Mouse (Mus musculus): ENCODE measurements at regions not wholly inside any gene's neighbourhood (a gene's known extent, or its start where the extent isn't known, plus 50 kb on each side); places are given as distances from the start of the nearest gene placed in this dataset.

GRCm38 (mm10) chr8:35289018-35289417 lies 476.6 kb upstream of the Gm19410 start:
- Histone ChIP-seq H3K9ac (ENCODE audit: control insufficient read depth, low read depth, low read length, poor library complexity, severe bottlenecking) (no peak overlapping the region), H3K4me1 (ENCODE audit: control insufficient read depth in 1 of 2, insufficient read depth in 2 of 2, low read length in 2 of 2) (no peaks in the 10 kb centered on the region), H3K27me3 (ENCODE audit: control insufficient read depth in 1 of 2, insufficient read depth in 2 of 2, low read length in 2 of 2) (no peaks in the 10 kb centered on the region), H3K79me2 (ENCODE audit: control insufficient read depth, insufficient read depth, low read length, poor library complexity) (no peaks in the 10 kb centered on the region), H3K36me3 (ENCODE audit: control insufficient read depth in 1 of 2, insufficient read depth in 2 of 2, low read length in 2 of 2) (no peaks in the 10 kb centered on the region), H3K4me3 (ENCODE audit: control insufficient read depth in 1 of 2, insufficient read depth in 1 of 2, low read depth in 2 of 2, low read length in 2 of 2) (no peak overlapping the region), H3K27ac (ENCODE audit: control insufficient read depth, low read depth, low read length) (no peak overlapping the region), H3K9me3 (replicated peaks; ENCODE audit: insufficient read depth, low read length) (no peaks in the 10 kb centered on the region)
- no peak for TF ChIP-seq RCOR1 (IDR thresholded peaks at IDR 0.05; ENCODE audit: low read depth, low read length)
- no peak for TF ChIP-seq GATA1 (IDR thresholded peaks at IDR 0.05; ENCODE audit: low read depth, low read length)
- TF ChIP-seq JUND (IDR thresholded peaks at IDR 0.05; ENCODE audit: low read depth, low read length), result no peak
- no peak for TF ChIP-seq POLR2A (IDR thresholded peaks at IDR 0.05; ENCODE audit: control insufficient read depth in 1 of 2, insufficient read depth in 1 of 2, low read depth in 1 of 2, low read length in 2 of 2, poor library complexity in 1 of 2)
- TF ChIP-seq HCFC1 (IDR thresholded peaks at IDR 0.05; ENCODE audit: low read depth, low read length), result no peak
- TF ChIP-seq MAZ (IDR thresholded peaks at IDR 0.05; ENCODE audit: low read depth, low read length), result no peak
- TF ChIP-seq POLR2AphosphoS2 (IDR thresholded peaks at IDR 0.05; ENCODE audit: low read length), result no peak
- no peak for TF ChIP-seq CHD2 (IDR thresholded peaks at IDR 0.05; ENCODE audit: low read length)
- no peak for TF ChIP-seq ZC3H11A (IDR thresholded peaks at IDR 0.05; ENCODE audit: low read depth, low read length)
- TF ChIP-seq TCF12 (IDR thresholded peaks at IDR 0.05; ENCODE audit: low read depth, low read length), result no peak
- no peak for TF ChIP-seq ZKSCAN1 (IDR thresholded peaks at IDR 0.05; ENCODE audit: low read depth, low read length)
- no peak for TF ChIP-seq EP300 (IDR thresholded peaks at IDR 0.05; ENCODE audit: low read depth in 1 of 2, low read length in 2 of 2)
- TF ChIP-seq SIN3A (IDR thresholded peaks at IDR 0.05; ENCODE audit: low read length), result no peak
- no peak for TF ChIP-seq ELF1 (IDR thresholded peaks at IDR 0.05; ENCODE audit: low read depth, low read length)
- TF ChIP-seq USF2 (IDR thresholded peaks at IDR 0.05; ENCODE audit: borderline replicate concordance in 1 of 2, insufficient read depth in 1 of 2, low read depth in 1 of 2, low read length in 2 of 2), result no peak
- no peak for TF ChIP-seq ETS1 (IDR thresholded peaks at IDR 0.05; ENCODE audit: low read depth, low read length)
- TF ChIP-seq UBTF (IDR thresholded peaks at IDR 0.05; ENCODE audit: borderline replicate concordance, insufficient read depth, low read depth, low read length), result no peak
- TF ChIP-seq NRF1 (IDR thresholded peaks at IDR 0.05; ENCODE audit: insufficient read depth, low read depth, low read length, poor library complexity, severe bottlenecking), result no peak
- no peak for DNase-seq (ENCODE audit: low read depth, low spot score)

DNA sequence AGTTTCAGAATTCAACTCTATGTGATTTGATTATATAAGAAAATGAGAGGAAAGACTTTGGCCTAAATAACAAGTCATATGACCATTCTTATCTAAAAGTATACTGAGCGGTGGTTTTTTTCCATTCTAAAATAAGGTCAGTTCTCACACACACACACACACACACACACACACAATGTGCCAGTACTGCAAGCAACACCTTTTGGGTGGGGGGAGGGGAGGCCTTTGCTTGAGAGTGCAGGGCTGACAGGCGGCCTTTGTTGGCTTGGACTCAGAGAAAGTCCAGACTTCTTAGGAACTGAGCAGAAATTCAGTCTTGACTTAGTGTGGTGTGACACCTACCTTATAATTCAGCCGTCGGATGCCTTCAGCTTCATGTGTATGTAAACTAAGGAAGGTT lies 475.6 kb upstream of the Gm19410 start:
- Histone ChIP-seq H3K4me1 (ENCODE audit: control insufficient read depth in 1 of 2, insufficient read depth in 2 of 2, low read length in 2 of 2) (no peaks in the 10 kb centered on the region), H3K27ac (ENCODE audit: control insufficient read depth, low read depth, low read length) (no peak overlapping the region), H3K36me3 (ENCODE audit: control insufficient read depth in 1 of 2, insufficient read depth in 2 of 2, low read length in 2 of 2) (no peaks in the 10 kb centered on the region), H3K4me3 (ENCODE audit: control insufficient read depth in 1 of 2, insufficient read depth in 1 of 2, low read depth in 2 of 2, low read length in 2 of 2) (no peak overlapping the region), H3K79me2 (ENCODE audit: control insufficient read depth, insufficient read depth, low read length, poor library complexity) (no peaks in the 10 kb centered on the region), H3K27me3 (ENCODE audit: control insufficient read depth in 1 of 2, insufficient read depth in 2 of 2, low read length in 2 of 2) (no peaks in the 10 kb centered on the region), H3K9me3 (replicated peaks; ENCODE audit: insufficient read depth, low read length) (no peaks in the 10 kb centered on the region), H3K9ac (ENCODE audit: control insufficient read depth, low read depth, low read length, poor library complexity, severe bottlenecking) (no peak overlapping the region)
- TF ChIP-seq CTCF (IDR thresholded peaks at IDR 0.05 in 2 of 3, conservative IDR thresholded peaks at IDR 0.05 in 1 of 3; ENCODE audit: control insufficient read depth in 1 of 3, insufficient read depth in 1 of 3, low read depth in 2 of 3, low read length in 3 of 3, poor library complexity in 1 of 3, severe bottlenecking in 1 of 3), result no peak
- TF ChIP-seq RAD21 (IDR thresholded peaks at IDR 0.05; ENCODE audit: low read depth, low read length), result no peak
- no peak for TF ChIP-seq JUND (IDR thresholded peaks at IDR 0.05; ENCODE audit: low read depth, low read length)
- no peak for TF ChIP-seq ZC3H11A (IDR thresholded peaks at IDR 0.05; ENCODE audit: low read depth, low read length)
- no peak for TF ChIP-seq KAT2A (conservative IDR thresholded peaks at IDR 0.05; ENCODE audit: low read depth, low read length)
- TF ChIP-seq MEF2A (IDR thresholded peaks at IDR 0.05; ENCODE audit: extremely low read depth, insufficient replicate concordance, low read depth, low read length, poor library complexity, severe bottlenecking), result no peak
- TF ChIP-seq E2F4 (IDR thresholded peaks at IDR 0.05; ENCODE audit: borderline replicate concordance, low read depth, low read length), result no peak
- TF ChIP-seq TAL1 (IDR thresholded peaks at IDR 0.05; ENCODE audit: low read length), result no peak
- TF ChIP-seq ZKSCAN1 (IDR thresholded peaks at IDR 0.05; ENCODE audit: low read depth, low read length), result no peak
- TF ChIP-seq GABPA (IDR thresholded peaks at IDR 0.05; ENCODE audit: low read depth, low read length), result no peak
- TF ChIP-seq TBP (IDR thresholded peaks at IDR 0.05; ENCODE audit: low read depth, low read length), result no peak
- TF ChIP-seq MAZ (IDR thresholded peaks at IDR 0.05; ENCODE audit: low read depth, low read length), result no peak
- no peak for TF ChIP-seq SMC3 (IDR thresholded peaks at IDR 0.05; ENCODE audit: low read depth, low read length)
- TF ChIP-seq MXI1 (IDR thresholded peaks at IDR 0.05; ENCODE audit: low read depth, low read length), result no peak
- TF ChIP-seq USF1 (IDR thresholded peaks at IDR 0.05; ENCODE audit: low read depth, low read length), result no peak
- TF ChIP-seq ZNF384 (IDR thresholded peaks at IDR 0.05; ENCODE audit: low read depth, low read length), result no peak
- TF ChIP-seq NRF1 (IDR thresholded peaks at IDR 0.05; ENCODE audit: insufficient read depth, low read depth, low read length, poor library complexity, severe bottlenecking), result no peak
- DNase-seq (ENCODE audit: low read depth, low spot score), result no peak
